ENCODE assay signal across 11 mouse cellular contexts in genomic region chr4:128179581-128179980, GRCm38 (mm10).
A peak's percentile ranks its signal among the peaks of the same experiment; 100 is the strongest.
DNase-seq lines count a peak whose midpoint lies in the region; ATAC-seq and TF ChIP-seq lines count a peak whose summit lies in the region.
"Had no signal": no experiment of that assay in that cellular context is flagged by ENCODE, and none has a peak within 500 bp of the region (broad histone marks: within the 10 kb centered on the region; RNA-seq: fewer than 3 reads in every experiment).

No protein-coding gene starts in this region.

- H3K27ac ChIP-seq in gastrocnemius, adult 2 months, result no peak overlapping the region
- H3K27ac ChIP-seq: embryonic facial prominence, embryonic 13.5 days; heart, embryonic 13.5 days; kidney, embryonic 15.5 days had no signal

- H3K4me3 ChIP-seq in gastrocnemius, adult 2 months, result no peak overlapping the region
- H3K4me3 ChIP-seq: embryonic facial prominence, embryonic 13.5 days; heart, embryonic 13.5 days; kidney, embryonic 15.5 days had no signal

- TF ChIP-seq CTCF in gastrocnemius, adult 2 months (IDR thresholded peaks at IDR 0.05), result peak; percentile 42; the same call in 1 of the 2 replicates

- intact Hi-C loops in gastrocnemius, adult 2 months (cut with DNase I), result no loop called here
- intact Hi-C loops in gastrocnemius, postnatal 36 days (cut with DNase I), result no loop called here
- intact Hi-C loops in left cerebral cortex, postnatal 25 days (cut with DNase I), result no loop called here

- peak; percentile 20 for DNase-seq in gastrocnemius, adult 2 months
- no peak for DNase-seq in gastrocnemius, postnatal 36 days
- DNase-seq in left cerebral cortex, postnatal 25 days (ENCODE audit: low spot score in 2 of 2), result peak; percentile 29 to 39
- no peak for DNase-seq in left cerebral cortex, adult 8-10 months (ENCODE audit: low spot score in 2 of 2)
- DNase-seq in cerebellum, adult 9-11 months, result peak; percentile 28
- DNase-seq in layer of hippocampus, adult 18-20 months (ENCODE audit: low spot score in 2 of 2), result peak; percentile 28 to 73
- DNase-seq in ovary, postnatal 10 days (ENCODE audit: low spot score), result no peak

- ATAC-seq in megakaryocyte-erythroid progenitor cell, adult 5-6 weeks (replicated peaks; ENCODE audit: low FRiP score, low TSS enrichment, poor library complexity, severe bottlenecking), result no peak

Comparison
In these comparisons a context has a peak if more than half of its experiments do, and no peak if none do; other contexts are left out.
1. DNase-seq: peak in gastrocnemius, adult 2 months (single experiment), left cerebral cortex, postnatal 25 days (2 of 2), cerebellum, adult 9-11 months (single experiment) and layer of hippocampus, adult 18-20 months (2 of 2); none in gastrocnemius, postnatal 36 days (0 of 2), left cerebral cortex, adult 8-10 months (0 of 2) and ovary, postnatal 10 days (single experiment).